Mouse (Mus musculus) cortical plate, adult 2 months (tissue): ENCODE results near the gene Clec11a.
A peak's percentile ranks its signal among the peaks of the same experiment; 100 is the strongest.

Experiments used
- CTCF ChIP-seq: fragments of 200-500 bp; IDR thresholded peaks from 2 replicates; pipeline ENCODE4 v1.5.1; 2011; ENCODE audit warnings: mild to moderate bottlenecking, control low read depth, low read length; ENCODE audit not compliant: insufficient read depth; ENCODE audit errors: extremely low read depth
- POLR2A ChIP-seq: fragments of 200-500 bp; IDR thresholded peaks from 2 replicates; pipeline ENCODE4 v1.6.1; 2011; ENCODE audit warnings: mild to moderate bottlenecking, low read length, control low read depth; ENCODE audit not compliant: insufficient read depth; ENCODE audit errors: extremely low read depth

DNA sequence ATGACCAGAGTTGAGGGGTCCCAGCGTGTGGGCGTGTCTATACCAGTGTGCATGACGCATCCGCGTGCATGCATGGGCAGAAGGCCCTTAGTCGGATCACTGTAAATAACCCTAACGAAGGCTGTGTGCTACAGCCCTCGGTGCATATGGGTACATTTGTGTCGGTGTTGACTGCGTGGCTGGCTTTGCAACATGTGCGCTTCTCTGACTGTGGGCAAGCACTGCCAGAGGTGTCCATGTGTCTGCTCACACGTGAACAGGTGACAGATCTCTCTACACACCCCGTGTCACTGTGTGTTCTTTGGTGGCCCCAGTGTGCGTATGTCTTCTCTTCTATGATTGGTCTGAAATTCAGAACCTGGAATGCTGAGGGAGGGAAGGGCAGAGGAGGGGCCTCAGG lies 27.4 kb upstream of the Clec11a start:
- TF ChIP-seq CTCF (no peak), POLR2A (peak; percentile 32; the same call in 1 of the 2 replicates)
